Mouse (Mus musculus) adrenal gland, postnatal 25 days (tissue): ENCODE results near the gene Txndc15. TPM values are rescaled to one million over a fixed set of nuclear protein-coding genes. Genes with fewer than 3 reads are reported as not detected.

ENCODE experiments used
- DNase-seq: peaks from one replicate; pipeline ENCODE4 v3.0.0; 2021; ENCODE audit warnings: mixed read lengths
- total RNA-seq: library from RNA; stranded (reverse); gene quantifications from 2 replicates; pipeline ENCODE4 v1.2.3, GENCODE M21; 2021

Gene Txndc15
- total RNA-seq, 1 experiment from 2014 or later = 65.7 TPM

DNA sequence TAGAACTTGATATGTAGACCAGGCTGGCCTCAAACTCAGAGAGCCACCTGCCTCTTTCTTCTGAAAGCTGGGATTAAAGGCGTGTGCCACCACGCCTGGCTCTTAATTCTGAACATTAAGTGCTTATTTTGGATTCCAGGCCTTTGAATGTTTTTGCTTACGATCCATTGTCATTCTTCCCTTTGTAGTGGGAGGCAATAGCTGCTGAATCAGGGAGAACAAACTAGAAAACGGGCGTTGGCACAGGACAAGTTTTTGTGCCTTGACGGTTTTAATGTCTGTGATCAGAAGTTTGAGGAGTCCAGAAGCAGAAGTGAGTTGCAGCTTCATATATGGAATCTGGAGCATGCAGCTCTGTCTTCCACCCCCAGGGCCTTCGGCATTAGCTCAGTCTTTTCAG, 16.3 kb downstream of the Txndc15 start:
- DNase-seq = no peak

DNA sequence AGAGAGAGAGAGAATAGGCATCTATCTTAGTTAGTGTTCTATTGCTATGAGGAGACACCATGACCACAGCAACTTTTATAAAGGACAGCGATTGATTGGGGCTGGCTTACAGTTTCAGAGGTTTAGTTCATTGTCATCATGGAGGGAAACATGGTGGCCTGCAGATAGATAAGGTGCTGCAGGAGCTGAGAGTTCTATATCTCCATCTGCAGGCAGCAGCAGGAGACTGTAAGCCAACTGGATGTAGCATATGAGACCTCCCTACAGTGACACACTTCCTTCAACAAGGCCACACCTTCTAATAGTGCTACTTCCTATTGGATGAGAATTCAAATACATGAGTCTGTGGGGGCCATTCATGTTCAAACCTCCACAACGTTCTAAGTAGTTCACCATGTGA, 17.7 kb downstream of the Txndc15 start:
- DNase-seq = no peak

DNA sequence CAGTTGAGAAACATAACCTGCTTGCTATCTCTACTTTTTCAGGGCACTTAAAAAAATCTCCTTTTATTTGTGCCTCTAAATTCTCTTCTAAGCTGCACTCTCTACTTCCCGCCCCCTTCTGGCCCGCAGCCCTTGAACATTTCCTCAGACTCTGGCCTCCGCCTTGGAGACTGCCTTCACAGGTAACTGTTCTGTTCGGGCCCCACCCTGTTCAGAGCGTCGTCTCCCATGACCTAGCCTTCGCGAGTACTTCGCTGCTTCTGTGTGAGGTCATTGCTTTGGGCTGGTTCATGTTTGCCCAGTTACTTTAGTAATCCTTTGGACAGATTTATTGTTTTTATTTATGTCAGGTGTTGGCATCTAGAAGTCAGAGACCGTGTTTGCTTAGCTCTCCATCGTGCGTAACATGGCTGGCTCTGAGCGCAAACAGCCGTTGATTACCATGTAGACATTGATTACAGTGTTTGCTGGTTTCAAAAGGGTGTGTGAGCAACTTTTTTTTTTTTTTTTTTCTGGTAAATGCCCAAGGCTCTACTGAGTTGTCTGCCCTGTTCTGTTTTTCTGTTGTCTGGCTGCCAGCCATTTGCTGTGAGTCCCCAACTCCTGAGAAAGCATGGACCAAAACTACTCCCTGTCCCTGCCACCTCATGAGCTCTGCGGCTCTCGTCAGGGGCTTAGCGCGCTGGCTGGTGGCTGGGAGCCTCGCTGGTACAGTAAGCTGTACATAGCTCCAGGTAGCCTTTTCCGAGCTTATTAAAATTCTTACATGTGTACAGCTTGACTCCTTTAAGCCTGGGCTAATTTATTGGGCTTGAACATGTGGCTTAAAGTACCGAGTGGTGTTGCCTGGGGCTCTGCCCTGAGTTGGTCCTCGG, 19.4 kb downstream of the Txndc15 start:
- no peak for DNase-seq

GRCm38 (mm10) chr13:55737885-55738284, 23.4 kb downstream of the Txndc15 start:
- DNase-seq = no peak

- DNase-seq = no peak
Observed at GRCm38 (mm10) chr13:55742306-55742705, 27.9 kb downstream of the Txndc15 start.

DNA sequence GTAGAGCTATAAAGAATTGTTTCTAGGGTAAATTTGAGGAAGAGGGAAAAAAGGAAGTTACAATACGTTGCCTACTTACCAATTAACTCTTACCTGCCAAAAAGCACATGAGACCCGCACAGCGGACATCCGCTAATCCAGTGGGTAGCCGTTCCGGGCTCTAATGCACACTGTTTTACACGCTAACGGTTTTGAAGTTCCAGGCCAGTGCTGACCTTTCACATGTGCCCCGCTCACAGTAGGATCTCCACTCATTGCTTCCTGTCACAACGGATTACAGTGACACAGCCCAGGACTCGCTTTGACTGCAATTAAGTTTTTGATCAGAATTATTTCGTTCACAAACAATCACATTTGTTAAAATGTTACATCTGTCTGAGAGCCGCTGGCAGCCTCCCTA, 39.9 kb downstream of the Txndc15 start:
- no peak for DNase-seq

- no peak for DNase-seq
Observed at GRCm38 (mm10) chr13:55756789-55757188, 42.3 kb downstream of the Txndc15 start.

- DNase-seq = no peak
Observed at GRCm38 (mm10) chr13:55757645-55758044, 43.2 kb downstream of the Txndc15 start.

GRCm38 (mm10) chr13:55760576-55760975, 46.1 kb downstream of the Txndc15 start:
- no peak for DNase-seq

DNA sequence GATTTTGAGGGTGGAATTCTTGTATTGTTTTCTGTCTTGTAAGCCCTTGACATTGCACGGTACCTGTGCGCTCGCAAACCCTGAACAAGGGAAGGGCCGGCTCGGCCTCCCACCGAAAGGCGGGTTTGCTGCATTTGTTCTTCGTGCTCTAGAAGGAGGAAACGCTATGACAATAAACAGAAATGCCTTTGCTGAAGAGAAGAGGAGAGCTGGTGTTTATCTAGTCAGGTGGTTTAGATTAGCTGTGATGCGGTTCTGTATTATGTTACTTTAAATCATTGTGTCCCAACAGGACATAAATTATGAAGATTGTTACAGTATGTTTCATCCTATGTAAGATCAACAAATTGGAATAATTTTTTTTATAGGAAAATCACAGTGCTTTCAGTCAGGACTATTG, 47.0 kb downstream of the Txndc15 start:
- DNase-seq = no peak

- DNase-seq = no peak
Observed at GRCm38 (mm10) chr13:55774352-55774751, 59.9 kb downstream of the Txndc15 start.

- no peak for DNase-seq
Observed at GRCm38 (mm10) chr13:55775056-55775455, 60.6 kb downstream of the Txndc15 start.

Other genes starting within 250 kb of the Txndc15 start
- 14.6 and 19.1 TPM in 2 replicates for gene Dbn1, start 226.5 kb upstream of the Txndc15 start, total RNA-seq
- 17.6 and 18.7 TPM in 2 replicates for gene Pdlim7, start 201.0 kb upstream of the Txndc15 start, total RNA-seq
- gene Dok3, start 185.4 kb upstream of the Txndc15 start, total RNA-seq = 3.4 and 4.4 TPM in 2 replicates
- gene Ddx41, start 178.0 kb upstream of the Txndc15 start, total RNA-seq = 52.6 and 57.3 TPM in 2 replicates
- 75.2 and 75.3 TPM in 2 replicates for gene Fam193b, start 143.5 kb upstream of the Txndc15 start, total RNA-seq
- gene Tmed9, start 140.9 kb upstream of the Txndc15 start, total RNA-seq = 144 and 170 TPM in 2 replicates
- 16.4 and 19.7 TPM in 2 replicates for gene B4galt7, start 114.8 kb upstream of the Txndc15 start, total RNA-seq
- 37.4 and 37.7 TPM in 2 replicates for gene Caml, start 91.6 kb upstream of the Txndc15 start, total RNA-seq
- 39.2 and 48.2 TPM in 2 replicates for gene Ddx46, start 79.6 kb upstream of the Txndc15 start, total RNA-seq
- 59.9 and 65.1 TPM in 2 replicates for gene B230219D22Rik, start 21.5 kb upstream of the Txndc15 start, total RNA-seq
- 62.0 and 83.2 TPM in 2 replicates for gene Pcbd2, start 12.7 kb downstream of the Txndc15 start, total RNA-seq
- 0.30 TPM in 1 of 2 replicates, not detected in the other for gene Catsper3, start 69.9 kb downstream of the Txndc15 start, total RNA-seq
- not detected in 2 replicates for gene Pitx1, start 121.5 kb downstream of the Txndc15 start, total RNA-seq